Mouse (Mus musculus) heart, adult 2 months (tissue): Measurements from ENCODE around the gene Stk17b.

Experiments
- CTCF ChIP-seq: fragments of 200-600 bp; IDR thresholded peaks from 2 replicates; pipeline ENCODE4 v1.8.1; 2022; ENCODE audit warnings: antibody characterized with exemption, mild to moderate bottlenecking, moderate library complexity
- EP300 ChIP-seq: fragments of 200-500 bp; IDR thresholded peaks from 2 replicates; pipeline ENCODE4 v1.6.1; 2011; ENCODE audit warnings: low read depth, low read length, control low read depth; ENCODE audit not compliant: insufficient read depth
- POLR2A ChIP-seq: fragments of 200-500 bp; IDR thresholded peaks from 2 replicates; pipeline ENCODE4 v1.6.1; 2011; ENCODE audit warnings: mild to moderate bottlenecking, low read depth, low read length, control low read depth; ENCODE audit not compliant: insufficient read depth

GRCm38 (mm10) chr1:53818072-53818862 is 33.2 kb upstream of the Stk17b start:
- no peak for TF ChIP-seq CTCF
- no peak for TF ChIP-seq EP300
- no peak for TF ChIP-seq POLR2A
